Mouse (Mus musculus) lung, postnatal 36 days (tissue): ENCODE data around the gene Gabrg1.

Source experiments
- DNase-seq: peaks from one replicate; pipeline ENCODE4 v3.0.0; 2022; ENCODE audit warnings: mixed read lengths

Gene Gabrg1

GRCm38 (mm10) chr5:70842192-70843095, at the start of gene Gabrg1:
Gene Gabrg1, minus strand, starts transcription at chr5:70842617.
- DNase-seq, result no peak

DNA sequence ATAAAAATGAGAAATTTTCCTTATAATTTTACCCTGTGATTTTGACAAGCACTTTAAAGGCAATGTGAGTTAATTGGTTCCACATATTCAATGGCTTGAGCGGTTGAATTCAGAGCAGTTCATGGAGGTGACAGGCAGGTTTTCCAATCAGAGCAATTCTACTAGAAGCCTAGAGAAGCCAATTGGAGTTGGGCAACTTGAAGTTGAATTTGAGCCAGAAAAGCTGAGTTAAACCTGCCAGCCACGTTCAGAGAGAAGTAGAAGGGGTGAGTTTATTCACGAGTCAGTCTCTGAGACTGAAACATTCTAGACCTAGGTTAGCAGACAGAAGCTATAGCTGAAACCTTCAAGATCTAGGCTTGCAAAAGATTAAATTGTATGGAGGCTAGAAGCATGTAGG, 41.6 kb upstream of the Gabrg1 start:
- DNase-seq, result no peak

DNA sequence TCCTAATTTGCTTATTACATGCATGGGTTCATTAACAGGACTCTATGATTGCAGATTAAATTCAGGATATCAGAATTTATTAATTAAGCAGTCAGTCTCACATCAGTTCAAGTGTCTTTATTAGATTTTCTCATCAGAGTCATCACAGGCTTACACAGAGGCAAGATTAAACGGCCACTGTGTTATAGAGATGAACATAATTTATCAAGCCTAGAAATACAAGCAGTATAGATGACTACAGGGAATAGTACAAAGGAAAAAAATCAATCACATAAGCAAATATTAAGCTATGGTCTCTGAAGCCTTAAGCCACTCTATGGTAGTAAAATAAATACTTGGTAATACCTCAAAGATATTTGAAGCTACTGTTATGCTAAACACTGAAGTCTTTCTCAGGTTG, 27.7 kb upstream of the Gabrg1 start:
- no peak for DNase-seq

- no peak for DNase-seq
These were observed 798 bp upstream of the Gabrg1 start for GRCm38 (mm10) chr5:70843096-70843734.

GRCm38 (mm10) chr5:70818681-70819080, 23.7 kb downstream of the Gabrg1 start:
- no peak for DNase-seq

DNA sequence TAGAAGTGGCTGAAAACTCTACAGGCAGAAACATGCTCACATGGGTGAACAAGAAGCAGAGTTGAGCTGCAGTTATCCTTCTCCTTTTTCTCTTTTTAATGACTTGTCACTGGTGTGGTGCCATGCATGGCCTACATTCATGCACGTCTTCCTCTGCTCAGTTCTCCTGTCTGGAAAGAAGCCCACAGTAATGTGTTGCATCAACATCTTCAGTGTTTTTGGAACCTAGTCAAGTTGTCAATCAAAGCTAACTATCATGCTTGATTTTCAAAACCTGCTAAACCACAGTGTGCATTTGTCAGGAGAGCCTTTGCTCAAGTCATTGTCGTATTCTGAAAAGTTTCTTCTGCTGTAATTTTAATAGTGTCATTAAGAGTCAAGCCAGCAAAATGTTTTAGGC, 106.3 kb downstream of the Gabrg1 start:
- DNase-seq, result no peak

- DNase-seq, result no peak
These were observed 138.1 kb downstream of the Gabrg1 start for GRCm38 (mm10) chr5:70704361-70704760.
